Mouse (Mus musculus): Measurements from ENCODE around the gene Slc25a30. TPM values are rescaled to one million over a fixed set of nuclear protein-coding genes. Genes with fewer than 3 reads are reported as not detected.

Slc25a30 gene
- polyA plus RNA-seq, 1 experiment from 2014 or later = 12.8 TPM

DNA sequence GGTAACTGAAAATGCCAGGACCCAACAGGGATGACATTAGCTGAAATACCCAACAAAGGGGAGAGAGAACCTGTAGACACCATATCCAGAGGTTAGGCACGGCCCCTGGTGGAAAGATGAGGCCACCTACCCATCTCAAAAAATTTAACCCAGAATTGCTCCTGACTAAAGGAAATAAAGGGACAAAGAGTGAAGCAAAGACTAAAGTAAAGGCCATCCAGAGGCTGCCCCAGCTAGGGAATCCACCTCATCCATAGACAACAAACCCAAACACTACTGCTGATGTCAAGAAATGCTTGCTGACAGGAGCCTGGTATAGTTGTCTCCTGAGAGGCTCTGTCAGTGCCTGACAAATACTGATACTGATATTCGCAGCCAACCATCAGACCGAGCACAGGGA is 75.1 kb downstream of the Slc25a30 start:
- no peaks in the 10 kb centered on the region for H3K4me1 ChIP-seq (replicated peaks; ENCODE audit: control insufficient read depth, insufficient read depth, low read length)
- H3K36me3 ChIP-seq (replicated peaks; ENCODE audit: control insufficient read depth, insufficient read depth) = peaks cover 90% of the 10 kb centered on the region
- DNase-seq (ENCODE audit: low spot score) (no peak), ATAC-seq (ENCODE audit: low FRiP score) (no peak)
- no peaks in the 10 kb centered on the region for H3K9me3 ChIP-seq (ENCODE audit: control insufficient read depth, low read length)
- no peak overlapping the region for H3K9ac ChIP-seq
- H3K4me2 ChIP-seq (replicated peaks) = no peak overlapping the region
- no peak overlapping the region for H3K27ac ChIP-seq
- no peaks in the 10 kb centered on the region for H3K27me3 ChIP-seq (ENCODE audit: control insufficient read depth, insufficient read depth, low read length)
- WGBS = 92% methylated on average over 3 of the region's 3 CpGs
- H3K4me3 ChIP-seq (replicated peaks; ENCODE audit: low read length) = no peak overlapping the region

Other genes with a start within 250 kb of the Slc25a30 start
- not detected in 2 replicates for gene Spert, start 193.9 kb downstream of the Slc25a30 start, polyA plus RNA-seq (2014; fragmentation: Nextera tagmentation; extraction: Ambion mirVana)
- not detected in 2 replicates for gene Erich6b, start 144.8 kb downstream of the Slc25a30 start, polyA plus RNA-seq (2014; fragmentation: Nextera tagmentation; extraction: Ambion mirVana)
- 23.1 and 23.8 TPM in 2 replicates for gene Cog3, start 32.5 kb downstream of the Slc25a30 start, polyA plus RNA-seq (2014; fragmentation: Nextera tagmentation; extraction: Ambion mirVana)
- 775 and 871 TPM in 2 replicates for gene Tpt1, start 58.1 kb upstream of the Slc25a30 start, polyA plus RNA-seq (2014; fragmentation: Nextera tagmentation; extraction: Ambion mirVana)
- gene Kctd4, start 168.0 kb upstream of the Slc25a30 start, polyA plus RNA-seq (2014; fragmentation: Nextera tagmentation; extraction: Ambion mirVana) = 7.9 and 9.0 TPM in 2 replicates
- 39.5 and 41.8 TPM in 2 replicates for gene Gtf2f2, start 223.8 kb upstream of the Slc25a30 start, polyA plus RNA-seq (2014; fragmentation: Nextera tagmentation; extraction: Ambion mirVana)